Mouse (Mus musculus) MEL (cell line): Measurements from ENCODE around the gene Hs3st1.

Source experiments
- MAX ChIP-seq: IDR thresholded peaks from 2 replicates; pipeline ENCODE4 v1.6.1; 2011; ENCODE audit warnings: low read length, improper control_type of control experiment
- POLR2A ChIP-seq, 2 experiments: IDR thresholded peaks; 2 replicates each; pipeline ENCODE4 v1.6.1; 2011 to 2012; ENCODE audit warnings: low read length in 2 of 2, mild to moderate bottlenecking in 2 of 2, control low read depth in 1 of 2, improper control_type of control experiment in 1 of 2, low read depth in 1 of 2, moderate library complexity in 1 of 2; ENCODE audit not compliant: control insufficient read depth in 1 of 2, insufficient read depth in 1 of 2, poor library complexity in 1 of 2
- POLR2AphosphoS5 ChIP-seq: IDR thresholded peaks from 2 replicates; pipeline ENCODE4 v1.6.1; 2012; ENCODE audit warnings: low read depth, borderline replicate concordance, mild to moderate bottlenecking, inconsistent platforms, low read length, moderate library complexity, mixed read lengths

GRCm38 (mm10) chr5:39659417-39659816 lies 95.9 kb downstream of the Hs3st1 start:
- TF ChIP-seq POLR2AphosphoS5 (no peak), POLR2A (IDR thresholded peaks at IDR 0.05; ENCODE audit: control insufficient read depth in 1 of 2, insufficient read depth in 1 of 2, low read depth in 1 of 2, low read length in 2 of 2, poor library complexity in 1 of 2) (no peak), MAX (no peak)
